Mouse (Mus musculus) C2C12 (cell line): ENCODE measurements around the gene Shisa6.

Source experiments
- CEBPB ChIP-seq: IDR thresholded peaks from one replicate; pipeline ENCODE4 v1.6.1; 2011; ENCODE audit warnings: low read depth, mild to moderate bottlenecking, control low read depth, moderate library complexity
- CTCF ChIP-seq: IDR thresholded peaks from one replicate; pipeline ENCODE4 v1.5.1; 2011; ENCODE audit not compliant: control insufficient read depth, insufficient read depth, insufficient read length
- FOSL1 ChIP-seq: IDR thresholded peaks from one replicate; pipeline ENCODE4 v1.8.0; 2011; ENCODE audit warnings: mild to moderate bottlenecking, low read length; ENCODE audit not compliant: poor library complexity, insufficient read depth, severe bottlenecking
- MAX ChIP-seq: IDR thresholded peaks from one replicate; pipeline ENCODE4 v1.6.1; 2011; ENCODE audit warnings: mild to moderate bottlenecking, control low read depth
- MYOD1 ChIP-seq: IDR thresholded peaks from one replicate; pipeline ENCODE4 v1.6.1; 2011; ENCODE audit warnings: low read depth; ENCODE audit not compliant: control insufficient read depth, insufficient read length
- MYOG ChIP-seq: IDR thresholded peaks from one replicate; pipeline ENCODE4 v1.6.1; 2011; ENCODE audit not compliant: control insufficient read depth, insufficient read length; ENCODE audit errors: extremely low read depth
- USF1 ChIP-seq: IDR thresholded peaks from one replicate; pipeline ENCODE4 v1.6.1; 2011; ENCODE audit warnings: low read depth, mild to moderate bottlenecking, control low read depth, moderate library complexity

GRCm38 (mm10) chr11:66535866-66536265 lies 10.1 kb upstream of the Shisa6 start:
- TF ChIP-seq CTCF (no peak), USF1 (no peak), CEBPB (no peak), MYOG (no peak), FOSL1 (no peak), MYOD1 (no peak), MAX (no peak)
